Mouse (Mus musculus): ENCODE measurements around the gene Ppp1r13l.

Ppp1r13l gene

DNA sequence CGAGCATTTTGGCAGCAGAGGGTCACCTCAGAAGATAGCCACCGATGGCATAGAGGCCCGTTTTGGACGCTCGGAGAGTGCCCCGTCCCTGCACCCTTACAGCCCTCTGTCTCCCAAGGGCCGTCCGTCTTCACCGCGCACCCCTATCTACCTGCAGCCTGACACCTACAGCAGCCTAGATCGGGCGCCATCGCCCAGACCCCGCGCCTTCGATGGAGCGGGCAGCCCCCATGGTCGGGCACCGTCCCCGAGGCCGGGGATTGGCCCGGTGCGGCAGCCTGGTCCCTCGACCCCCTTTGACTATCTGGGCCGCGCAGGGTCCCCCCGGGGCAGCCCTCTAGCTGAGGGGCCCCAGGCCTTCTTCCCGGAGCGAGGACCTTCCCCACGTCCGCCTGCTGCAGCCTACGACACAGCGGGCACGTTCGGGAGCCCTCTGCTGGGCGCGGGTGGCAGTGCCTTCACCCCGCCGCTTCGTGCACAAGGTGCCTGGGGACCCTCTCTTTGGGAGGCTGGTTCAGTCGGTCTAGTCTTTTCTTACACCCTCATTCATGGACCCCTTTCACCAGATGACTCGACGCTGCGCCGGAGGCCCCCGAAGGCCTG, 10.4 kb downstream of the Ppp1r13l start:
- peak in 1 of 2 experiments; percentile 56 for DNase-seq

DNA sequence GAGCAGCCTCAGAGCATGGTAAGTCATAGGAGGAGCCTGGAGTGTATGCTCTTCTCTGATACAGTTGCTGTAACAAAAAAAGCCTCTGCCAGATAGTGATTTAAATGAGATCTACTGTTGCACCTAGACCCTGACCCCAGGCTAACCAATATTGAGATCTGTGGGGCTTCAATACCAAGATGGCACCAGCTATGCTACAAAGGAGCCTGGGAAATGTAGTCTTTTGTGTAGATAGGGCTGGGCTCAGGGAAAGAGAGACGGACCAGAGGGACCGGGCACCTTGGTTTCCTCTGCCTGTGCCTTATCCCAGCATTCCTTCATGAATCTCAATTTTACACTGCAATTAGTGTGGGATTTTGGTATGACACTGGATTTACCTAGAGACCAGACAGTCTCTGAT, 13.8 kb downstream of the Ppp1r13l start:
- DNase-seq = no peak

DNA sequence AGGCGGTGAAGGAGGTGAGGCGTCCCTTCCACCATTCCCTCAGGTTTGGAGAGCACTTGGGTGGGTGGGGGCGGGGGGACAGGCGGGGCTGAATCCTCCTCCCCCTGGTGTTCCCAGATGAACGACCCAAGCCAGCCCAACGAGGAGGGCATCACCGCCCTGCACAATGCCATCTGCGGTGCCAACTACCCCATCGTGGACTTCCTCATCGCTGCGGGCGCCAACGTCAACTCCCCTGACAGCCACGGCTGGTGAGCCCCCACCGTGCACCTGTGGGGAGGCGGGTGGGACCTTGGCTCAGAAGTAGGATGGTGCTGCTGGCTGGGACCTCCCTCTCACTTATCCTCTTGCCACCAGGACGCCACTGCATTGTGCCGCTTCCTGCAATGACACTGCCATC, 15.8 kb downstream of the Ppp1r13l start:
- DNase-seq = no peak

DNA sequence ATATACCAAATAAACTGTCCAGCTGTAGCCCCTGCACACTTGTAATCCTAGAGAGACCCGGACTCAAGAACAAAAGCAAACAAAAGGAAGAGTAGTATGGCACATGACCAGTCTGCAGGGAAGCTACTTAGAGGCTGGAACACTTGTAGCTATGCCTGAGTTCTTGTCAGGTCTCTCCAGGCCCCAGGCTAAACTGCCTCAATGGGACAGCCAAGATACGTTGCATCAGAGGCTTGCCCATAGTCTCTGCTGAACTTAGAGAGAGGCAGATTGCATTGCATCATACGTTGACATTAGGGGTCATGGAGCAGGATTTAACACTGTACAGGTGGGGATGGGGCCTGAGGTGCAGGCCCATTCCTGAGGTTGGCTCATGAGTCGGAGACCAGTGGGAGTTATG, 16.5 kb downstream of the Ppp1r13l start:
- DNase-seq = no peak

DNA sequence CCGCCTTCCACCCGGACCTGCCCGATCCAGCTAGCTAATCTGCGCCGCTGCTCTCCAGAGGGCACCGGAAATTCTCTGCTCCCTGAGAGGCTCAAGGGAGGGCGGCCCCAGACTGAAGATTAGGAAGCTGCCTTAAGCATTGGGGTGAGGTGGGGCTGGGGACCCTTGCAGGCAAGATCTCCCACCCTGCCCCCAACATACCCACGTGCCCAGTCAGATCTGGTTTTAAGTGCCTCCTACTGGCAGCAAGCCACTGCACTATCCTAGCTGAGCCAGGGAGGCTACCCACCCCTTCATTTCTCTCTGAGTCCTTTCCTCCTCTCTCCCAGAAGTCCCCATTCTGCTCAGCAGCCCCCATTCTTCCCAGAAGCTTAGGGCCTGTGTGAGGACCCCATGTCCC, 18.5 kb downstream of the Ppp1r13l start:
- no peak for DNase-seq

DNA sequence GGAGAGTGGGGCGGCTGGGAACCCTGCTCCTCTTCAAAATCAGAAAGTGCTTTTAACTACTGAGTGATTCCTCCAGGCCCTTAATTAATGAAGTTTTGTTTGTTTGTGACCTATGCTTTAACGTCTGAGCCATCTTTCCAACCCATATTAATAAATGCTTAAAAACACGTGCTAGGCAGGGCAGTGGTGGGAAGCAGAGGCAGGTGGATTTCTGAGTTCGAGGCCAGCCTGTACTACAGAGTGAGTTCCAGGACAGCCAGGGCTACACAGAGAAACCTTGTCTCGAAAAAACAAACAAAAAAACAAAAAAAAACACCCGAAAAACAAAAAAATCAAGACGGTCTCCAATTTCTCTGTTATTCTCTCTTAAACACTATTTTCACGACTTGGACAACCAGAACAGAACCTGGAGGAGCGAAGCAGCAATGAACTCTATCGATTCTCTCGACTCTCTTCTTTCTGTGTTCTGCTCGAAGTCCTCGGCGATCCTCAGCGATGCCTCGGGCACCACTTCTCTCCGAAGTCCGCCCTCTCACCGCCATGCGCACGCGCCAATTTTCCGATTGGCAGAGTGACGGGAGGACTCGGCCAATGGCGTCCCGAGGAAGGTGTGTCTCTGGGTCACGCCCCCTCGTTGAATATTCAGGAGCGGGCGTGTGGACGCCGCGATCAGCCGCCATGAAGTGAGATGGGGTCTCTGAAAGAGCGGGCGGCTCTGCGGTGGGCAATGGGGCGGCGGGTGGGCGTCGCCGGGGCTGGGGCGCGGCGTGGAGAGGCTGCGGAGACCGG, 22.0 kb downstream of the Ppp1r13l start, which contains the start of gene Ercc2:
Ercc2 (plus strand) TSS at position 634 of the 789 bp plus-strand sequence.
- DNase-seq = peak; percentile 98 to 99

DNA sequence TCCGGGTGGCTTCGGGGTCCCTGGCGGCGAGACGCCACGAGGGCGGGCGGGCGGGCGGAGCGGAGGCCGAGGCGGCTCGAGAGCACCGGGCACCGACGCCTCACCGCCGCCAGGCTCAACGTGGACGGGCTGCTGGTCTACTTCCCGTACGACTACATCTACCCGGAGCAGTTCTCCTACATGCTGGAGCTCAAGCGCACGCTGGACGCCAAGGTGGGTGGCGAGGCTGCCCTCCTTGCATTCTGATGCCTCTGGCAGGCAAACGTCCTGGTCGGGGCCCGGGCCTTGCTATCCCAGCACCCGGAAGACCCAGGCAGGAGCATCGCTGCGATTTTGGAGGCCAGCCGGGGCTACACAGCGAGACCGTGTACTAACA, 22.6 kb downstream of the Ppp1r13l start:
- no peak for DNase-seq

DNA sequence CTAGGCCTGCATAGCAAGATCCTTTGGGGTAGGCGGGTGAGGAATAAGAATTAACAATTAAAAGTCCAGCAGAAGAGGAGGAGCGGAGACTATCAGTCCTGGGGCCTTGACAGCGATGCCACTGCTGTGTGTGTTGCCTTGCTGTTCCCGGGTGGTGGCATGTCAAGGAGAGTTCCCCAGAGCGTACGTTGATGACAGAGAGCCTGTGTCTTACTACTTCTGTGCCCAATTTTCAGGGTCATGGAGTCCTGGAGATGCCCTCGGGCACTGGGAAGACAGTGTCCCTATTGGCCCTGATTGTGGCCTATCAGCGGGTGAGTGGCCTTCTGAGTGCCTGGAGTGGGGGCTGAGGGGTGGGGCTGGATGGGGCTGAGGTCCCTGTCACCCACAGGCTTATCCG, 24.2 kb downstream of the Ppp1r13l start:
- no peak for DNase-seq

DNA sequence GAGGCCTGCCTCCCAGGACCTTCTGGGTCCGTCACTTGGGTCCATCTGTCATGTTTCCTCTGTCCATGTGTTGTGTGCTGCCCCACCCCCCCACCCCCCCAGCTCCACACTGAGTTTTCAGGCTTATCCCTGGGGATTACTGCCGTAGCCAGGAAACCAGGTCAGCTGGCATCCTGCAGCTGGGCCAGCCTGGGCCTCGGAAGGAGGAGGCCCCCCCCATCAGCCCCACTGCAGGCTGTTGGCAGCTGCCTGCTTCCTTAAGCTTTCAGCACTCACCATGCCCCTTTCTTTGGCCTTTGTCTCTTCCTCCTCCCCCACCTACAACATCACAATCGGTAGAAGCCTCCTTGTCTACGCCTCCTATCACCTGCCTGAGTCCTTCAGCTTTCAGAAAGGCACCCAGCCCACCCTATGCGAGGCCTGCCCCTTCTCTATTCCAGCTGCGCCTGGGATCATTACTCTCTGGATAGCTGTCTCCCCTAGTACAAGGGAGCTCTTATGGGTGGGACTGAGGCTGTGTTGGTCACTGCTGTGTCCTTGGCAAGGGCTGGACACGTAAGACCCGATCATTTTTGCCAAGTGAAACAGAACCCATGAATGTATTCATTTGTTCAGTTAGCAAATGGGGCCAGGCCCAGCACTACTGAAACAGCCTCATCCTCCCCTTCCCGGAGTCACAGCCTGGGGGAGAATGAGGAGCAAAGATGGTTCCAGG, 29.3 kb downstream of the Ppp1r13l start:
- DNase-seq = no peak

DNA sequence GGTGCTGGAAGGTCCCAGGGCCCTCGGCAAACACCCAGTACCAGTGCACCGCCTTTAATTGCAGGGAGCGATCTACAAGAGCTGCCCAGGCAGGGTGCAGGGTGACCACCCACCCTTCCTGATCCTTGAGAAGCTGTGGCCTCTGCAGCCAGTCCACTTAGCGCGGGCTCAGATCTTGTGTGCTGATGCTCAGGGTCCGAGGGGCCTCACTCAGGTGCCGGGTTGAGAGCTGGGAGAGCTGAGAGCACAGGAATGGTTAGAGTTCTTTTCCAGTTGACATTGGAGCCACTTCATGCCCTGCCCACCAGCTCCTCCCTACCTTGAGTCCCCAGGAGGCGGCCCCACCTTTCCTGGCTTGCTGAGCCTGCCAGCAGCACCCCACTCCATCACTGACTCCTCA, 34.9 kb downstream of the Ppp1r13l start:
- DNase-seq = no peak

DNA sequence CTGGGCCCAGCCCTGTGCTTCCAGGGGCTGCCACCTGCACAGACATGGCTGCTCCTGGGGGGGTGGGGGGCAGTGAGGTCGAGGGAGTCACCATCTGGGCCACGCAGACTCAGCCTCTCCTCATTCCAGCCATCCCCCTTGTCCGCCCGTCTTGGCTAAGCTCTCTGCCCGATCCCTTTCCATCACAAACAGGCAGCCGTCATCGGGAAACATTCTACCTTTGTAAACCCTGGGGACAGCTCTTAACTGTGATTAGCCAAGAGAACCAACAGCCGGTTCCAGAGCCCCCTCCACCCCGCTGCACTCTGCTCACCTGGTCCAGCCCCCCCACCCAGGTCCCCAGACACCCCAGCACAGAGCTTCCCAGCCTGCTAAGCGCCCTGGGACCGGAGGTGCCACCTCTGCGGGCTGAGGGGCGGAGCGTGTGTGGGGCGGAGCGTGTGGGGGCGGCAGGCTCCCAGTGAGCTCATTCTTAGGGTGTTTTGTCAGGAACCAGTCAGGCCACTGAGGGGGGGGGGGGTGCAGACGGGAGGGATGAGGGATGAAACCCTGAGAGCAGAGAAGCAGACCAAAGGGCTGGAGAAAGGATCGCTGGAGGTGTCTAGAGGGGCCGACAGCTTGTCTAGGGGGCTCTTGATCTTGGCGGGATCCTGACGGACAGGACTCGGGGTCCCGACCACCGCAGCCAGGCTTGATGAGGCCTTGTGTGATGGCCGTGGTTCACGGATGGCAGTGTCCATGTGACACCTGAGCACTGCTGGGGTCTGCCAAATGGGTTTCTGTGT, 40.1 kb downstream of the Ppp1r13l start:
- peak; percentile 47 to 56 for DNase-seq

DNA sequence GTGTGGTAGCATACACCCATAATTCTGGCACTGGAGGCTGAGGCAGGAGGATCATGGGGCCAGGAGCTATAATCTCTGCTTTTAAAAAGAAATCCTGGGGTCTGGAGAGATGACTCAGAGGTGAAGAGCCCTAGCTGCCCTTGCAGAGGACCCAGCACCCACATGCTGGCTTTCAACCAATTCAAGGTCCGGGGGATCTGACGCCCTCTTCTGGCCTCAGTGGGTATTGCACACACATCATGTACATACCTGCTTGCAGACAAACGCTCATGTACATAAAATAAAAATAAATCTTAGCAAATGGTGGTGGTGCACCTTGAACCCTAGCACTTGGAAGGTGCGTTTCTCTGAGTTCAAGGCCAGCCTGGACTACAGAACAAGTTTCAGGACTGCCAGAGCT, 41.4 kb downstream of the Ppp1r13l start:
- no peak for DNase-seq

DNA sequence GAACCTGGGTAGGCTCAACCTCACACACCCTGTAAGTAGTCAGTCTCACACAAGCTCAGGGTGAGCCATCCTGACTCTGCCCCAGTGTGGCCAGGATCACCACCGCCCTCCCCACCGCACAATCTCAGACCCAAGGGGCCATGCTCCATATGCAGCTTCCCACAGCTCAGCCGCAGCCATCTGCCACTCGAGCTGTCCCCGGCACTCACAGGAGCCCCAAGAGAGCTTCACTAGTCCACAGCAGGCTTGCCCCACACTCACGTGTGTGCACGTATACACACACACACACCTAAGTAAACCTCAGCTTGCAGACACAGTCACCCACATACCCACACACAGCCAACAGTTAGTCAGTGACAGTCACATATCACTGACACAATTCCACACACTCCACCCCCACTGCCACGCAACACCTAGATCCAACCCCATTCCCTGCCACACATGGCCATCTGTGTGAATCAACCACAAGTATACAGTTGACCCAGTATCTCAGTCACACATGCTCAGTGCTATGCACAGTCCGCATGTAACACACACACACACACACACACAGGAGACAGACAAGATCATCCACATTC, 43.1 kb downstream of the Ppp1r13l start:
- DNase-seq = no peak

DNA sequence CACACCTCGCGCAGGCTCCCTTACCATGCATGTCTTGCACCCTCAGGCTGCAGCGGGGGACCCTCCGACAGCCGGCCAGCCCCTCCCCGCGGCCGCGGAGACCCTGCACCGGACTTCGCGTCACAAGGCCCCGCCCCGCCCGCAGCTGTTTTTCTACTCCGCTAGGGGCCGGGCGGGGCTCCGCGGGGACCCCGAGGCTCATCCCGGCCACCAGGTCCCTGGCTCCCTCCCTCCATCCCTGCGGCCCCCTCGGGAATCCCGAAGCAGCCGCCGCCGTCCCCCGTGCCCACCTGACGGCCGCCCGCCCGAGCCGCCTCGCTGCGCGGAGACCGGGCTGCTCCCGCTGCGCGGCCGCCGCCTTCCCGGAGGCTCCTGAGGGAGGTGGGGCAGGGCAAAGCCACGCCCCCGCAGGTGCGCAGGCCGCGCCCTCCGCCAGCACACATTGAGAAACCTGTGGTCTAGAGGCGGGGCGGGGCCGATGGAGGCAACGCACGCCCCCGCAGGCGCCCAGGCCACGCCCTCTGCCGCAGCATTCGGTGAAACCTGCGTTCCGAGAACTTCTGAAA, 44.3 kb downstream of the Ppp1r13l start, which contains the start of gene Klc3:
Klc3 (minus strand) TSS at position 374 of the 566 bp plus-strand sequence.
- DNase-seq = peak; percentile 85 to 87

DNA sequence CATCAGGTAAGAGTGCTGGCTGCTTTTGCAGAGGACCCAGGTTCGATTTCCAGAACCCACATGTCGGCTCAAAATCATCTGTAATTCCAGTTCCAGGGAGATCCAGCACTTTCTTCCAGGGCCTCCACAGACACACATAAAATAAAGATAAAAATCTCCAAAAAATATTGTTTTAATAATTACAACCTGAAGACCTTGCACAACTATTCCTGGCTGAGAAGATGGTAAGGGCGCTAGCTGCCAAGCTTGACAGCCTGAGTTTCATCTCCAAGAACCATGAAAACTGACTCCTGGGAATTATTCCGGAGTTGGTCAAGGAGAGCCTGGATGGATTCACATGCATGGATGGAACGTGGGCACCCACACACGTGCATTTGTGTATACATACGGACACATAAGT, 44.9 kb downstream of the Ppp1r13l start, which contains the start of gene Ckm:
Ckm (plus strand) TSS at position 301 of the 400 bp plus-strand sequence.
- no peak for DNase-seq

DNA sequence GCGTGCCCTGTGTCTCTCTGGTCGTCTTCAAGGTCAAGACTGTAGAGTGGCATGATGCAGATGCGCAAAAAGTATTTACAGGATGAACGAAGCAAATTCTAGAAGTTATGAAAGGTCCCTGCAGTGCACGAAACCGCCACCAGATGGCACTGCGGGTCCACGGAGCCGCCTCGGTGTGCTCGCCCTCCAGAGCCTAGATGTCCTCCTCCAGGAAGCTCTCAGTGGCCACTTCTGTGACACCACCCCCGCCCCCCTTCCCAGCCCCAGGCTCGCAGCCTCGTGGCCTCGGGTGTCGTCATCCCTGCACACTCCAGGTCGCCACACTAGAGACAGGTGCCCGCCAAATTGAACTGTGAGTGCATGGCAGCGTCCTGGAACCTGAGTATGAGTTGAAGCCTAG, 45.9 kb downstream of the Ppp1r13l start:
- peak; percentile 69 to 88 for DNase-seq

DNA sequence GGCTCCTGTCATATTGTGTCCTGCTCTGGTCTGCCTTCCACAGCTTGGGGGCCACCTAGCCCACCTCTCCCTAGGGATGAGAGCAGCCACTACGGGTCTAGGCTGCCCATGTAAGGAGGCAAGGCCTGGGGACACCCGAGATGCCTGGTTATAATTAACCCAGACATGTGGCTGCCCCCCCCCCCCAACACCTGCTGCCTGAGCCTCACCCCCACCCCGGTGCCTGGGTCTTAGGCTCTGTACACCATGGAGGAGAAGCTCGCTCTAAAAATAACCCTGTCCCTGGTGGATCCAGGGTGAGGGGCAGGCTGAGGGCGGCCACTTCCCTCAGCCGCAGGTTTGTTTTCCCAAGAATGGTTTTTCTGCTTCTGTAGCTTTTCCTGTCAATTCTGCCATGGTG, 50.2 kb downstream of the Ppp1r13l start:
- DNase-seq = no peak

DNA sequence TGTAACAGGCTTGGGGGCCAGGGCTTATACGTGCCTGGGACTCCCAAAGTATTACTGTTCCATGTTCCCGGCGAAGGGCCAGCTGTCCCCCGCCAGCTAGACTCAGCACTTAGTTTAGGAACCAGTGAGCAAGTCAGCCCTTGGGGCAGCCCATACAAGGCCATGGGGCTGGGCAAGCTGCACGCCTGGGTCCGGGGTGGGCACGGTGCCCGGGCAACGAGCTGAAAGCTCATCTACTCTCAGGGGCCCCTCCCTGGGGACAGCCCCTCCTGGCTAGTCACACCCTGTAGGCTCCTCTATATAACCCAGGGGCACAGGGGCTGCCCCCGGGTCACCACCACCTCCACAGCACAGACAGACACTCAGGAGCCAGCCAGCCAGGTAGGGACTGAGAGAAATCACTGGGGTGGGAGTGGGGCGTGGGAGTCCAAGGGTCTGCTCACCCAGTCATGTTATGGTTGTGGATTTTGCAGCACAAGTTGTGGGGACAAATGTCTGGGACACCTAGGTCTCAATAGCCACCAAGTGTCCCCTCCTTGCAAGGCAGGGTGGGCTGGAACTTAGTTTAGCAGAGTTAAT, 51.3 kb downstream of the Ppp1r13l start:
- DNase-seq = no peak

DNA sequence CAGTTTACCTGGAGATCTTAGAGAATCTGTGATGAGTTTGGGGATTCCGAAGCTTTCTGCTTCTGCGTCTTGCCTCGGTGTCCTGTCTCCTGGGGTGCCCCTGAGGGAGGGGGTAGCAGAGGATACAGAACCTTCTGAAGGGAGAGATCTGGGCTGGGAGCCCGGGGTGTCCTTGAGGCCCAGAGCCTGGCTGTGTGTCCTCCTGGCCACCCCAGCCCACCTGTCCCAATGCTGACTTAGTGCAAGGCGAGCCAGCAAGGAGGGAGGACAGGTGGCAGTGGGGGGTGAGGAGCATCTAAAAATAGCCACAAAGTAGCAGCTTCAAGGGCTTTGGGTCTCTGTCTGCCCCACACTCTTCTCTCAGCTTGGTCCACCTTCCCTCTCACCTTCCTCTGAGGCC, 52.2 kb downstream of the Ppp1r13l start:
- DNase-seq = no peak

DNA sequence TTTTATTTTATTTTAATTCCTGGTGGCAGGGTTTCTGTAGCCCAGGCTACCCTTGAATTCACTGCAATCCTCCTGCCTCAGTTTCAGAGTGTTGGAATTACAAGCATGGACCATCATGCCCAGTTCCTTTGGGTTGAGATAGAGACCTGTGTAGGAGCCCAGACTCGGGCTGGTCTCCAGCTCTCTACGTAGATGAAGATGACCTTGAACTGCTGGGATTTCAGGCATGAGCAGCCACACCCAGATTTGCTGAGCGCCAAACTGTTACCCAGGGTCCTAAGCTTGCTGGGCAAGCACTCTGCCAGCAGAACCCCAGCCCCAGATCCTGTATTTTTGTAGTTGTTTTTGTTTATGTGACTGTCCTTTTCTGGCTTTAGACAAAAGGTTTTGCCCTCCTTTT, 54.0 kb downstream of the Ppp1r13l start:
- DNase-seq = no peak

DNA sequence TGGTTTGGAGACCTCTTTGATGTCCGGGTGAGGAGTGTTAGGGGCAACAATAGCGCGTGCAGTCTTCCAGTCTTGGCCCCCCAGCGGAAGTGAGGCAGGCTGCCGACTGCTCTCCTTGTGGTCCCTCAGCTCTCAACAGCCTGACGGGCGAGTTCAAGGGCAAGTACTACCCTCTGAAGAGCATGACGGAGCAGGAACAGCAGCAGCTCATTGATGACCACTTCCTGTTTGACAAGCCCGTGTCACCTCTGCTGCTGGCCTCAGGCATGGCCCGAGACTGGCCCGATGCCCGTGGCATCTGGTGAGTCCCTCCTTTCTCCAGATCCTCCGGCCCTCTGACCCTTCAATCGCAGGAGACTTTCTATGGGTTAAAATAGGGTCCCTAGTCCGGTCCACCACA, 57.0 kb downstream of the Ppp1r13l start:
- no peak for DNase-seq

DNA sequence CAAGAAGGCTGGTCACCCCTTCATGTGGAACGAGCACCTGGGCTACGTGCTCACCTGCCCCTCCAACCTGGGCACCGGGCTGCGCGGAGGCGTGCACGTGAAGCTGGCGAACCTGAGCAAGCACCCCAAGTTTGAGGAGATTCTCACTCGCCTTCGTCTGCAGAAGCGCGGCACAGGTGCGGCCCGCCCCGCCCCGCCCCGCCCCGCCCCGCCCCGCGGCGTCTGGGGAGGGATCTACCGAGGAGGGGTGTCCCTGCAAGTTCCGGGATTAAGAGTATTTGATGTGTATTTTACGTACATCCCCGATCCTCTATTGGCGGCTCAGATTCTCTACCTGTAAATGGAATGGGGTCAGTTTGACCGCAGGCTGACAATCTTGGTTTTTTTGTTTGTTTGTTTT, 60.6 kb downstream of the Ppp1r13l start:
- no peak for DNase-seq

Data from kidney, adult 8-10 months (tissue).